10 mouse cellular contexts compared by ENCODE assay signal in genomic region chr7:19170142-19170541, GRCm38 (mm10). TPM values are rescaled to one million over a fixed set of nuclear protein-coding genes. Genes with fewer than 3 reads are reported as not detected.
A peak's percentile ranks its signal among the peaks of the same experiment; 100 is the strongest.
DNase-seq lines count a peak whose midpoint lies in the region; ATAC-seq lines count a peak whose summit lies in the region.
"Had no signal": no experiment of that assay in that cellular context is flagged by ENCODE, and none has a peak within 500 bp of the region (broad histone marks: within the 10 kb centered on the region; RNA-seq: fewer than 3 reads in every experiment).

No protein-coding gene starts in this region.

- 32% methylated on average over 8 of the region's 8 CpGs for WGBS in lung, embryonic 15.5 days
- 44% methylated on average over 8 of the region's 8 CpGs for WGBS in intestine, embryonic 14.5 days
- 40% methylated on average over 8 of the region's 8 CpGs for WGBS in stomach, embryonic 14.5 days

- peak; percentile 71 for ATAC-seq in lung, embryonic 15.5 days (ENCODE audit: borderline replicate concordance, extremely low read depth, low FRiP score, low TSS enrichment)
- peak; percentile 43; the same call in 1 of the 2 replicates for ATAC-seq in intestine, embryonic 14.5 days (replicated peaks; ENCODE audit: low FRiP score, low TSS enrichment, low read depth)
- ATAC-seq in stomach, embryonic 14.5 days (ENCODE audit: insufficient number of reproducible peaks, insufficient read depth, low FRiP score, low read depth): peak; percentile 53; the same call in 1 of the 2 replicates
- ATAC-seq: activated CD4-positive, CD25-positive, alpha-beta regulatory T cell, adult 4 months had no signal

- no peak overlapping the region for H3K4me2 ChIP-seq in lung, embryonic 15.5 days
- no peak overlapping the region for H3K4me2 ChIP-seq in intestine, embryonic 14.5 days (ENCODE audit: low read length)
- H3K4me2 ChIP-seq in stomach, embryonic 14.5 days (replicated peaks; ENCODE audit: low read depth, low read length): no peak overlapping the region

- H3K27me3 ChIP-seq in lung, embryonic 15.5 days: peaks cover 18% of the 10 kb centered on the region
- H3K27me3 ChIP-seq in intestine, embryonic 14.5 days (replicated peaks; ENCODE audit: control insufficient read depth, insufficient read depth, low read length): peaks cover 1% of the 10 kb centered on the region; the same call in 1 of the 2 replicates
- H3K27me3 ChIP-seq in stomach, embryonic 14.5 days (ENCODE audit: control insufficient read depth, insufficient read depth, low read length): no peaks in the 10 kb centered on the region

- peak; percentile 10 for DNase-seq in embryo, embryonic 11 days
- no peak for DNase-seq in embryo, embryonic 9.5 days (ENCODE audit: extremely low spot score)
- DNase-seq in lung, adult 18-20 months: no peak
- no peak for DNase-seq in intestine, embryonic 14.5 days (ENCODE audit: low spot score)
- no peak for DNase-seq in adrenal gland, postnatal 25 days
- no peak for DNase-seq in ovary, postnatal 10 days (ENCODE audit: low spot score)
- DNase-seq: thymus, postnatal 25 days had no signal

- H3K4me1 ChIP-seq in lung, embryonic 15.5 days: peaks cover 34% of the 10 kb centered on the region
- H3K4me1 ChIP-seq in intestine, embryonic 14.5 days (replicated peaks; ENCODE audit: control insufficient read depth, insufficient read depth, low read length): peaks cover 23% of the 10 kb centered on the region; the same call in 1 of the 2 replicates
- H3K4me1 ChIP-seq in stomach, embryonic 14.5 days (ENCODE audit: control insufficient read depth, insufficient read depth, low read length): peaks cover 15% of the 10 kb centered on the region; the same call in 1 of the 2 replicates

- H3K4me3 ChIP-seq in lung, embryonic 15.5 days: no peak overlapping the region
- no peak overlapping the region for H3K4me3 ChIP-seq in intestine, embryonic 14.5 days (ENCODE audit: low read depth, low read length)
- H3K4me3 ChIP-seq in stomach, embryonic 14.5 days (ENCODE audit: low read depth, low read length): no peak overlapping the region

- H3K36me3 ChIP-seq in lung, embryonic 15.5 days: no peaks in the 10 kb centered on the region
- no peaks in the 10 kb centered on the region for H3K36me3 ChIP-seq in intestine, embryonic 14.5 days (ENCODE audit: control insufficient read depth, insufficient read depth, low read length)
- no peaks in the 10 kb centered on the region for H3K36me3 ChIP-seq in stomach, embryonic 14.5 days (ENCODE audit: control insufficient read depth, insufficient read depth, low read length)

- no peak overlapping the region for H3K9ac ChIP-seq in lung, embryonic 15.5 days
- H3K9ac ChIP-seq in intestine, embryonic 14.5 days (ENCODE audit: low read length): no peak overlapping the region
- H3K9ac ChIP-seq in stomach, embryonic 14.5 days (replicated peaks; ENCODE audit: low read depth, low read length): no peak overlapping the region

- H3K9me3 ChIP-seq in lung, embryonic 15.5 days: no peaks in the 10 kb centered on the region
- H3K9me3 ChIP-seq in intestine, embryonic 14.5 days (ENCODE audit: control insufficient read depth, low read length): no peaks in the 10 kb centered on the region
- no peaks in the 10 kb centered on the region for H3K9me3 ChIP-seq in stomach, embryonic 14.5 days (ENCODE audit: control insufficient read depth, low read depth, low read length)

- H3K27ac ChIP-seq in lung, embryonic 15.5 days: peak overlapping the region; percentile 54
- peak overlapping the region; percentile 59 for H3K27ac ChIP-seq in intestine, embryonic 14.5 days (ENCODE audit: low read depth)
- peak overlapping the region; percentile 67; the same call in 1 of the 2 replicates for H3K27ac ChIP-seq in stomach, embryonic 14.5 days (ENCODE audit: low read length)

RNA-seq across cellular contexts. Expression of gene Gipr, which starts 4.2 kb away (rescaled TPM):
- 3.2 and 5.1 TPM in 2 replicates for polyA plus RNA-seq in lung, embryonic 15.5 days (2015; fragmentation: Nextera tagmentation; extraction: Ambion mirVana)
- polyA plus RNA-seq in intestine, embryonic 14.5 days (2014; fragmentation: Nextera tagmentation; extraction: Ambion mirVana): 2.2 and 2.7 TPM in 2 replicates
- 1.1 and 1.9 TPM in 2 replicates for polyA plus RNA-seq in stomach, embryonic 14.5 days (2014; fragmentation: Nextera tagmentation; extraction: Ambion mirVana)
- total RNA-seq in adrenal gland, postnatal 25 days (2021): 0.27 and 0.43 TPM in 2 replicates
- polyA plus RNA-seq: activated CD4-positive, CD25-positive, alpha-beta regulatory T cell, adult 4 months had no signal

RNA-seq across cellular contexts. Expression of gene Eml2, which starts 6.1 kb away (rescaled TPM):
- polyA plus RNA-seq in lung, embryonic 15.5 days (2015; fragmentation: Nextera tagmentation; extraction: Ambion mirVana): 10.7 and 12.2 TPM in 2 replicates
- 1.9 and 2.9 TPM in 2 replicates for polyA plus RNA-seq in intestine, embryonic 14.5 days (2014; fragmentation: Nextera tagmentation; extraction: Ambion mirVana)
- polyA plus RNA-seq in stomach, embryonic 14.5 days (2014; fragmentation: Nextera tagmentation; extraction: Ambion mirVana): 4.1 and 4.8 TPM in 2 replicates
- 36.3 and 66.2 TPM in 2 replicates for total RNA-seq in adrenal gland, postnatal 25 days (2021)

RNA-seq across cellular contexts. Expression of gene Snrpd2, which starts 20.6 kb away (rescaled TPM):
- polyA plus RNA-seq in lung, embryonic 15.5 days (2015; fragmentation: Nextera tagmentation; extraction: Ambion mirVana): 140 and 154 TPM in 2 replicates
- 166 and 167 TPM in 2 replicates for polyA plus RNA-seq in intestine, embryonic 14.5 days (2014; fragmentation: Nextera tagmentation; extraction: Ambion mirVana)
- 143 and 161 TPM in 2 replicates for polyA plus RNA-seq in stomach, embryonic 14.5 days (2014; fragmentation: Nextera tagmentation; extraction: Ambion mirVana)
- 90.5 and 99.0 TPM in 2 replicates for total RNA-seq in adrenal gland, postnatal 25 days (2021)

RNA-seq across cellular contexts. Expression of gene Qpctl, which starts 21.1 kb away (rescaled TPM):
- 15.2 and 15.3 TPM in 2 replicates for polyA plus RNA-seq in lung, embryonic 15.5 days (2015; fragmentation: Nextera tagmentation; extraction: Ambion mirVana)
- 10.1 and 11.0 TPM in 2 replicates for polyA plus RNA-seq in intestine, embryonic 14.5 days (2014; fragmentation: Nextera tagmentation; extraction: Ambion mirVana)
- 10.9 and 11.3 TPM in 2 replicates for polyA plus RNA-seq in stomach, embryonic 14.5 days (2014; fragmentation: Nextera tagmentation; extraction: Ambion mirVana)
- total RNA-seq in adrenal gland, postnatal 25 days (2021): 15.4 and 20.3 TPM in 2 replicates

RNA-seq across cellular contexts. Expression of gene Gpr4, which starts 42.2 kb away (rescaled TPM):
- 2.2 TPM in 2 replicates for polyA plus RNA-seq in lung, embryonic 15.5 days (2015; fragmentation: Nextera tagmentation; extraction: Ambion mirVana)
- polyA plus RNA-seq in intestine, embryonic 14.5 days (2014; fragmentation: Nextera tagmentation; extraction: Ambion mirVana): 1.2 and 1.5 TPM in 2 replicates
- polyA plus RNA-seq in stomach, embryonic 14.5 days (2014; fragmentation: Nextera tagmentation; extraction: Ambion mirVana): 1.4 and 2.0 TPM in 2 replicates
- 6.2 and 7.5 TPM in 2 replicates for total RNA-seq in adrenal gland, postnatal 25 days (2021)
